Mouse (Mus musculus): ENCODE data around the gene Edil3.
"Not testable (repeated sequence)": the region's sequence is repeated elsewhere in the genome, so short reads cannot be mapped to it uniquely, and the experiment has no call there.

Gene Edil3

GRCm38 (mm10) chr13:88972355-88972754 is 151.1 kb downstream of the Edil3 start:
- DNase-seq, result no peak

GRCm38 (mm10) chr13:89007696-89008427 is 186.6 kb downstream of the Edil3 start:
- no peak for DNase-seq

- no peak for DNase-seq
These were observed 191.2 kb downstream of the Edil3 start for GRCm38 (mm10) chr13:89012500-89012899.

GRCm38 (mm10) chr13:89029817-89030539 is 208.7 kb downstream of the Edil3 start:
- DNase-seq, result no peak

- no peak for DNase-seq
These were observed 214.4 kb downstream of the Edil3 start for GRCm38 (mm10) chr13:89035711-89036110.

GRCm38 (mm10) chr13:89041495-89041894 is 220.2 kb downstream of the Edil3 start:
- DNase-seq, result no peak

GRCm38 (mm10) chr13:89070132-89070531 is 248.9 kb downstream of the Edil3 start:
- not testable (repeated sequence) for DNase-seq

- no peak for DNase-seq
These were observed 254.9 kb downstream of the Edil3 start for GRCm38 (mm10) chr13:89076212-89076611.

- no peak for DNase-seq
These were observed 284.6 kb downstream of the Edil3 start for GRCm38 (mm10) chr13:89105889-89106288.

- DNase-seq, result no peak
These were observed 296.3 kb downstream of the Edil3 start for GRCm38 (mm10) chr13:89117551-89117950.

GRCm38 (mm10) chr13:89119809-89120208 is 298.5 kb downstream of the Edil3 start:
- no peak for DNase-seq

- no peak for DNase-seq
These were observed 301.4 kb downstream of the Edil3 start for GRCm38 (mm10) chr13:89122511-89123253.

GRCm38 (mm10) chr13:89123396-89123795 is 302.1 kb downstream of the Edil3 start:
- DNase-seq, result no peak

GRCm38 (mm10) chr13:89146056-89146547 is 324.8 kb downstream of the Edil3 start:
- no peak for DNase-seq

- DNase-seq, result no peak
These were observed 330.6 kb downstream of the Edil3 start for GRCm38 (mm10) chr13:89151878-89152277.

- DNase-seq, result no peak
These were observed 346.7 kb downstream of the Edil3 start for GRCm38 (mm10) chr13:89167960-89168359.

- DNase-seq, result no peak
These were observed 348.8 kb downstream of the Edil3 start for GRCm38 (mm10) chr13:89170040-89170439.

- DNase-seq, result no peak
These were observed 353.9 kb downstream of the Edil3 start for GRCm38 (mm10) chr13:89175154-89175553.

GRCm38 (mm10) chr13:89189051-89189450 is 367.8 kb downstream of the Edil3 start:
- DNase-seq, result no peak

- DNase-seq, result no peak
These were observed 375.7 kb downstream of the Edil3 start for GRCm38 (mm10) chr13:89197019-89197418.

- no peak for DNase-seq
These were observed 378.0 kb downstream of the Edil3 start for GRCm38 (mm10) chr13:89199275-89199674.

GRCm38 (mm10) chr13:89238104-89238503 is 416.8 kb downstream of the Edil3 start:
- DNase-seq, result no peak

GRCm38 (mm10) chr13:89253990-89254642 is 432.8 kb downstream of the Edil3 start:
- DNase-seq, result no peak
